Mouse (Mus musculus): ENCODE results near the gene Ankrd26. TPM values are rescaled to one million over a fixed set of nuclear protein-coding genes. Genes with fewer than 3 reads are reported as not detected.
"Not testable (repeated sequence)": the region's sequence is repeated elsewhere in the genome, so short reads cannot be mapped to it uniquely, and the experiment has no call there.

Gene Ankrd26
- polyA plus RNA-seq, 1 experiment from 2014 or later: 16.2 TPM

GRCm38 (mm10) chr6:118592662-118593376 lies 30.8 kb upstream of the Ankrd26 start:
- Histone ChIP-seq H3K27me3 (replicated peaks; ENCODE audit: control insufficient read depth, insufficient read depth, low read length) (peaks cover 26% of the 10 kb centered on the region), H3K36me3 (ENCODE audit: control insufficient read depth, insufficient read depth, low read length) (no peaks in the 10 kb centered on the region)
- 30% methylated on average over 21 of the region's 21 CpGs for WGBS

GRCm38 (mm10) chr6:118578741-118579140 lies 16.7 kb upstream of the Ankrd26 start:
- 81% methylated on average over 4 of the region's 4 CpGs for WGBS
- H3K27me3 ChIP-seq (replicated peaks; ENCODE audit: control insufficient read depth, insufficient read depth, low read length); H3K4me2 ChIP-seq; H3K4me3 ChIP-seq (ENCODE audit: low read depth, low read length); ATAC-seq (replicated peaks; ENCODE audit: low FRiP score); H3K9ac ChIP-seq (ENCODE audit: low read depth, low read length); H3K36me3 ChIP-seq (ENCODE audit: control insufficient read depth, insufficient read depth, low read length); DNase-seq (ENCODE audit: low spot score); H3K4me1 ChIP-seq (replicated peaks; ENCODE audit: control insufficient read depth, insufficient read depth, low read length); H3K27ac ChIP-seq (ENCODE audit: low read depth, low read length); H3K9me3 ChIP-seq (ENCODE audit: control insufficient read depth, low read length): not testable (repeated sequence)

More at GRCm38 (mm10) chr6:118592662-118593376, 30.8 kb upstream of the Ankrd26 start:
- DNase-seq (ENCODE audit: low spot score): no peak
- Histone ChIP-seq H3K4me1 (replicated peaks; ENCODE audit: control insufficient read depth, insufficient read depth, low read length) (peaks cover 6% of the 10 kb centered on the region; the same call in 1 of the 2 replicates), H3K4me3 (ENCODE audit: low read depth, low read length) (peak overlapping the region; percentile 50), H3K27ac (ENCODE audit: low read depth, low read length) (no peak overlapping the region), H3K9me3 (ENCODE audit: control insufficient read depth, low read length) (no peaks in the 10 kb centered on the region), H3K9ac (ENCODE audit: low read depth, low read length) (no peak overlapping the region), H3K4me2 (peak overlapping the region; percentile 85)
- no peak for ATAC-seq (replicated peaks; ENCODE audit: low FRiP score)

- Histone ChIP-seq H3K27ac (ENCODE audit: low read depth, low read length) (no peak overlapping the region), H3K9ac (ENCODE audit: low read depth, low read length) (no peak overlapping the region), H3K9me3 (ENCODE audit: control insufficient read depth, low read length) (no peaks in the 10 kb centered on the region), H3K4me3 (ENCODE audit: low read depth, low read length) (no peak overlapping the region), H3K27me3 (replicated peaks; ENCODE audit: control insufficient read depth, insufficient read depth, low read length) (no peaks in the 10 kb centered on the region), H3K4me1 (replicated peaks; ENCODE audit: control insufficient read depth, insufficient read depth, low read length) (no peaks in the 10 kb centered on the region), H3K36me3 (ENCODE audit: control insufficient read depth, insufficient read depth, low read length) (no peaks in the 10 kb centered on the region), H3K4me2 (no peak overlapping the region)
- 82% methylated on average over 6 of the region's 6 CpGs for WGBS
- ATAC-seq (replicated peaks; ENCODE audit: low FRiP score) (no peak), DNase-seq (ENCODE audit: low spot score) (no peak)
These were observed 12.3 kb upstream of the Ankrd26 start for GRCm38 (mm10) chr6:118574351-118574750.

- ATAC-seq (replicated peaks; ENCODE audit: low FRiP score) (no peak), DNase-seq (ENCODE audit: low spot score) (no peak)
- no peaks in the 10 kb centered on the region for H3K27me3 ChIP-seq (replicated peaks; ENCODE audit: control insufficient read depth, insufficient read depth, low read length)
- 82% methylated on average over 3 of the region's 3 CpGs for WGBS
- H3K27ac ChIP-seq (ENCODE audit: low read depth, low read length): no peak overlapping the region
- H3K9ac ChIP-seq (ENCODE audit: low read depth, low read length): no peak overlapping the region
- no peaks in the 10 kb centered on the region for H3K36me3 ChIP-seq (ENCODE audit: control insufficient read depth, insufficient read depth, low read length)
- no peak overlapping the region for H3K4me2 ChIP-seq
- no peaks in the 10 kb centered on the region for H3K9me3 ChIP-seq (ENCODE audit: control insufficient read depth, low read length)
- H3K4me1 ChIP-seq (replicated peaks; ENCODE audit: control insufficient read depth, insufficient read depth, low read length): 0 out of 2 replicates have a peak, but pooled peaks cover 3% of the 10 kb centered on the region
- no peak overlapping the region for H3K4me3 ChIP-seq (ENCODE audit: low read depth, low read length)
These were observed 5.8 kb upstream of the Ankrd26 start for GRCm38 (mm10) chr6:118567816-118568215.

GRCm38 (mm10) chr6:118561225-118561624 lies 801 bp downstream of the Ankrd26 start:
- peak overlapping the region; percentile 86 for H3K9ac ChIP-seq (ENCODE audit: low read depth, low read length)
- no peaks in the 10 kb centered on the region for H3K27me3 ChIP-seq (replicated peaks; ENCODE audit: control insufficient read depth, insufficient read depth, low read length)

GRCm38 (mm10) chr6:118538627-118539026 lies 23.4 kb downstream of the Ankrd26 start:
- Histone ChIP-seq H3K36me3 (ENCODE audit: control insufficient read depth, insufficient read depth, low read length) (peaks cover 26% of the 10 kb centered on the region), H3K27me3 (replicated peaks; ENCODE audit: control insufficient read depth, insufficient read depth, low read length) (no peaks in the 10 kb centered on the region), H3K4me2 (no peak overlapping the region), H3K9ac (ENCODE audit: low read depth, low read length) (no peak overlapping the region), H3K27ac (ENCODE audit: low read depth, low read length) (no peak overlapping the region), H3K9me3 (ENCODE audit: control insufficient read depth, low read length) (no peaks in the 10 kb centered on the region), H3K4me3 (ENCODE audit: low read depth, low read length) (no peak overlapping the region), H3K4me1 (replicated peaks; ENCODE audit: control insufficient read depth, insufficient read depth, low read length) (no peaks in the 10 kb centered on the region)
- 66% methylated on average over 4 of the region's 4 CpGs for WGBS
- DNase-seq (ENCODE audit: low spot score) (no peak), ATAC-seq (replicated peaks; ENCODE audit: low FRiP score) (peak; percentile 63)

More at GRCm38 (mm10) chr6:118561225-118561624, 801 bp downstream of the Ankrd26 start:
- peak overlapping the region; percentile 79 for H3K4me3 ChIP-seq (ENCODE audit: low read depth, low read length)
- peak overlapping the region; percentile 76; the same call in 1 of the 2 replicates for H3K27ac ChIP-seq (ENCODE audit: low read depth, low read length)
- peaks cover 4% of the 10 kb centered on the region; the same call in 1 of the 2 replicates for H3K36me3 ChIP-seq (ENCODE audit: control insufficient read depth, insufficient read depth, low read length)
- peak overlapping the region; percentile 90 for H3K4me2 ChIP-seq
- 67% methylated on average over 8 of the region's 8 CpGs for WGBS
- ATAC-seq (replicated peaks; ENCODE audit: low FRiP score) (no peak), DNase-seq (ENCODE audit: low spot score) (no peak)
- H3K4me1 ChIP-seq (replicated peaks; ENCODE audit: control insufficient read depth, insufficient read depth, low read length): peaks cover 8% of the 10 kb centered on the region; the same call in 1 of the 2 replicates
- H3K9me3 ChIP-seq (ENCODE audit: control insufficient read depth, low read length): no peaks in the 10 kb centered on the region

GRCm38 (mm10) chr6:118537201-118537600 lies 24.8 kb downstream of the Ankrd26 start:
- not testable (repeated sequence) for H3K27me3 ChIP-seq (replicated peaks; ENCODE audit: control insufficient read depth, insufficient read depth, low read length); H3K4me3 ChIP-seq (ENCODE audit: low read depth, low read length); ATAC-seq (replicated peaks; ENCODE audit: low FRiP score); DNase-seq (ENCODE audit: low spot score); H3K4me1 ChIP-seq (replicated peaks; ENCODE audit: control insufficient read depth, insufficient read depth, low read length); H3K9ac ChIP-seq (ENCODE audit: low read depth, low read length); H3K4me2 ChIP-seq; H3K9me3 ChIP-seq (ENCODE audit: control insufficient read depth, low read length); H3K27ac ChIP-seq (ENCODE audit: low read depth, low read length)
- peaks cover 24% of the 10 kb centered on the region for H3K36me3 ChIP-seq (ENCODE audit: control insufficient read depth, insufficient read depth, low read length)

- Histone ChIP-seq H3K4me1 (replicated peaks; ENCODE audit: control insufficient read depth, insufficient read depth, low read length) (no peaks in the 10 kb centered on the region), H3K4me3 (ENCODE audit: low read depth, low read length) (no peak overlapping the region), H3K9ac (ENCODE audit: low read depth, low read length) (no peak overlapping the region), H3K36me3 (ENCODE audit: control insufficient read depth, insufficient read depth, low read length) (peaks cover 40% of the 10 kb centered on the region), H3K9me3 (ENCODE audit: control insufficient read depth, low read length) (no peaks in the 10 kb centered on the region), H3K4me2 (no peak overlapping the region), H3K27me3 (replicated peaks; ENCODE audit: control insufficient read depth, insufficient read depth, low read length) (no peaks in the 10 kb centered on the region), H3K27ac (ENCODE audit: low read depth, low read length) (no peak overlapping the region)
- DNase-seq (ENCODE audit: low spot score): no peak
- 93% methylated on average over 10 of the region's 10 CpGs for WGBS
- no peak for ATAC-seq (replicated peaks; ENCODE audit: low FRiP score)
These were observed 26.7 kb downstream of the Ankrd26 start for GRCm38 (mm10) chr6:118535321-118535720.

GRCm38 (mm10) chr6:118533381-118533780 lies 28.6 kb downstream of the Ankrd26 start:
- DNase-seq (ENCODE audit: low spot score) (no peak), ATAC-seq (replicated peaks; ENCODE audit: low FRiP score) (no peak)
- H3K9me3 ChIP-seq (ENCODE audit: control insufficient read depth, low read length): no peaks in the 10 kb centered on the region
- no peak overlapping the region for H3K4me2 ChIP-seq
- peaks cover 38% of the 10 kb centered on the region for H3K36me3 ChIP-seq (ENCODE audit: control insufficient read depth, insufficient read depth, low read length)
- no peak overlapping the region for H3K9ac ChIP-seq (ENCODE audit: low read depth, low read length)
- WGBS: 80% methylated on average over 9 of the region's 9 CpGs
- H3K4me3 ChIP-seq (ENCODE audit: low read depth, low read length): no peak overlapping the region
- H3K27ac ChIP-seq (ENCODE audit: low read depth, low read length): no peak overlapping the region
- H3K27me3 ChIP-seq (replicated peaks; ENCODE audit: control insufficient read depth, insufficient read depth, low read length): no peaks in the 10 kb centered on the region
- no peaks in the 10 kb centered on the region for H3K4me1 ChIP-seq (replicated peaks; ENCODE audit: control insufficient read depth, insufficient read depth, low read length)

Data from liver, embryonic 11.5 days (tissue).